Mouse (Mus musculus) MEL (cell line): ENCODE results near the gene Krt4. TPM values are rescaled to one million over a fixed set of nuclear protein-coding genes. Genes with fewer than 3 reads are reported as not detected.

Experiments
- DNase-seq: peaks from one replicate; pipeline ENCODE4 v3.0.0; 2011; ENCODE audit warnings: low read depth, low spot score
- H3K27ac ChIP-seq: 2 replicates; pipeline ENCODE4 v1.5.1; 2012; ENCODE audit warnings: low read depth, mild to moderate bottlenecking, control low read depth, low read length, moderate library complexity; ENCODE audit not compliant: control insufficient read depth
- H3K27me3 ChIP-seq, 2 experiments: fragments of 150-350 bp in 1 of 2; sonication (generic) in 1 of 2; 2 replicates each; pipeline ENCODE4 v1.6.1; 2012; ENCODE audit warnings: low read length in 2 of 2, mild to moderate bottlenecking in 2 of 2, improper control_type of control experiment in 1 of 2, moderate library complexity in 1 of 2; ENCODE audit not compliant: insufficient read depth in 2 of 2, control insufficient read depth in 1 of 2
- H3K36me3 ChIP-seq, 2 experiments: 2 replicates each; pipeline ENCODE4 v1.6.1; 2012 to 2014; ENCODE audit warnings: low read length in 2 of 2, improper control_type of control experiment in 1 of 2, inconsistent platforms in 1 of 2, mild to moderate bottlenecking in 1 of 2; ENCODE audit not compliant: insufficient read depth in 2 of 2, control insufficient read depth in 1 of 2
- H3K4me1 ChIP-seq, 2 experiments: fragments of 150-350 bp in 1 of 2; sonication (generic) in 1 of 2; 2 replicates each; pipeline ENCODE4 v1.6.1; 2012; ENCODE audit warnings: low read length in 2 of 2, improper control_type of control experiment in 1 of 2, mild to moderate bottlenecking in 1 of 2; ENCODE audit not compliant: insufficient read depth in 2 of 2, control insufficient read depth in 1 of 2
- H3K4me3 ChIP-seq, 2 experiments: fragments of 150-350 bp in 1 of 2; sonication (generic) in 1 of 2; 2 replicates each; pipeline ENCODE4 v1.5.1; 2012; ENCODE audit warnings: low read depth in 2 of 2, low read length in 2 of 2, mild to moderate bottlenecking in 2 of 2, moderate library complexity in 2 of 2, control low read depth in 1 of 2, improper control_type of control experiment in 1 of 2; ENCODE audit not compliant: control insufficient read depth in 1 of 2, insufficient read depth in 1 of 2
- H3K79me2 ChIP-seq: 2 replicates; pipeline ENCODE4 v1.6.1; 2012; ENCODE audit warnings: mild to moderate bottlenecking, low read length, moderate library complexity; ENCODE audit not compliant: control insufficient read depth, poor library complexity, insufficient read depth
- H3K9ac ChIP-seq: 2 replicates; pipeline ENCODE4 v1.6.1; 2012; ENCODE audit warnings: low read depth, mild to moderate bottlenecking, control low read depth, low read length, moderate library complexity; ENCODE audit not compliant: control insufficient read depth, poor library complexity, severe bottlenecking
- H3K9me3 ChIP-seq: fragments of 150-350 bp; sonication (generic); replicated peaks from 2 replicates; pipeline ENCODE4 v1.6.1; 2012; ENCODE audit warnings: mild to moderate bottlenecking, low read length, improper control_type of control experiment, moderate library complexity; ENCODE audit not compliant: insufficient read depth
- CHD1 ChIP-seq: IDR thresholded peaks from 2 replicates; pipeline ENCODE4 v1.6.1; 2012; ENCODE audit warnings: low read depth, mild to moderate bottlenecking, inconsistent platforms, low read length, improper control_type of control experiment
- CHD2 ChIP-seq: IDR thresholded peaks from 2 replicates; pipeline ENCODE4 v1.6.1; 2011; ENCODE audit warnings: low read length, improper control_type of control experiment
- CTCF ChIP-seq, 3 experiments: IDR thresholded peaks in 2 of 3; conservative IDR thresholded peaks in 1 of 3; 2 replicates each; pipeline ENCODE4 v1.5.1; 2011 to 2012; ENCODE audit warnings: low read length in 3 of 3, low read depth in 2 of 3, mild to moderate bottlenecking in 2 of 3, improper control_type of control experiment in 1 of 3, inconsistent platforms in 1 of 3, mixed read lengths in 1 of 3, moderate library complexity in 1 of 3; ENCODE audit not compliant: control insufficient read depth in 1 of 3, insufficient read depth in 1 of 3, poor library complexity in 1 of 3, severe bottlenecking in 1 of 3
- E2F4 ChIP-seq: IDR thresholded peaks from 2 replicates; pipeline ENCODE4 v1.6.1; 2011; ENCODE audit warnings: low read depth, low read length, improper control_type of control experiment, borderline replicate concordance
- ELF1 ChIP-seq: IDR thresholded peaks from 2 replicates; pipeline ENCODE4 v1.6.1; 2014; ENCODE audit warnings: low read depth, mild to moderate bottlenecking, inconsistent platforms, low read length, improper control_type of control experiment, moderate library complexity
- GABPA ChIP-seq: IDR thresholded peaks from 2 replicates; pipeline ENCODE4 v1.6.1; 2012; ENCODE audit warnings: low read depth, mild to moderate bottlenecking, inconsistent platforms, low read length, improper control_type of control experiment, moderate library complexity
- GATA1 ChIP-seq: IDR thresholded peaks from 2 replicates; pipeline ENCODE4 v1.6.1; 2011; ENCODE audit warnings: low read depth, low read length, improper control_type of control experiment
- MAFK ChIP-seq: IDR thresholded peaks from 2 replicates; pipeline ENCODE4 v1.6.1; 2011; ENCODE audit warnings: low read depth, mild to moderate bottlenecking, low read length, improper control_type of control experiment, borderline replicate concordance
- MAX ChIP-seq: IDR thresholded peaks from 2 replicates; pipeline ENCODE4 v1.6.1; 2011; ENCODE audit warnings: low read length, improper control_type of control experiment
- MEF2A ChIP-seq: IDR thresholded peaks from 2 replicates; pipeline ENCODE4 v1.6.1; 2014; ENCODE audit warnings: low read depth, mild to moderate bottlenecking, inconsistent platforms, low read length, improper control_type of control experiment; ENCODE audit not compliant: poor library complexity, insufficient replicate concordance, severe bottlenecking; ENCODE audit errors: extremely low read depth
- MXI1 ChIP-seq: IDR thresholded peaks from 2 replicates; pipeline ENCODE4 v1.6.1; 2011; ENCODE audit warnings: mild to moderate bottlenecking, low read depth, low read length, improper control_type of control experiment
- MYB ChIP-seq: IDR thresholded peaks from 2 replicates; pipeline ENCODE4 v1.6.1; 2011; ENCODE audit warnings: mild to moderate bottlenecking, low read depth, low read length, improper control_type of control experiment
- NRF1 ChIP-seq: IDR thresholded peaks from 2 replicates; pipeline ENCODE4 v1.6.1; 2014; ENCODE audit warnings: low read depth, mild to moderate bottlenecking, inconsistent platforms, low read length, improper control_type of control experiment, moderate library complexity; ENCODE audit not compliant: poor library complexity, insufficient read depth, severe bottlenecking
- POLR2AphosphoS2 ChIP-seq: IDR thresholded peaks from 2 replicates; pipeline ENCODE4 v1.6.1; 2011; ENCODE audit warnings: low read length, improper control_type of control experiment
- POLR2AphosphoS5 ChIP-seq: IDR thresholded peaks from 2 replicates; pipeline ENCODE4 v1.6.1; 2012; ENCODE audit warnings: low read depth, borderline replicate concordance, mild to moderate bottlenecking, inconsistent platforms, low read length, moderate library complexity, mixed read lengths
- SIN3A ChIP-seq: IDR thresholded peaks from 2 replicates; pipeline ENCODE4 v1.6.1; 2012; ENCODE audit warnings: low read length, improper control_type of control experiment, inconsistent platforms
- TAL1 ChIP-seq: IDR thresholded peaks from 2 replicates; pipeline ENCODE4 v1.6.1; 2012; ENCODE audit warnings: mild to moderate bottlenecking, inconsistent platforms, low read length, moderate library complexity, mixed read lengths
- TCF12 ChIP-seq: IDR thresholded peaks from 2 replicates; pipeline ENCODE4 v1.6.1; 2014; ENCODE audit warnings: low read depth, mild to moderate bottlenecking, inconsistent platforms, low read length, improper control_type of control experiment, moderate library complexity
- USF1 ChIP-seq: IDR thresholded peaks from 2 replicates; pipeline ENCODE4 v1.6.1; 2014; ENCODE audit warnings: low read depth, mild to moderate bottlenecking, inconsistent platforms, low read length, improper control_type of control experiment, moderate library complexity
- ZKSCAN1 ChIP-seq: IDR thresholded peaks from 2 replicates; pipeline ENCODE4 v1.6.1; 2012; ENCODE audit warnings: low read depth, mild to moderate bottlenecking, inconsistent platforms, low read length, improper control_type of control experiment, moderate library complexity
- ZMIZ1 ChIP-seq: IDR thresholded peaks from 2 replicates; pipeline ENCODE4 v1.6.1; 2012; ENCODE audit warnings: low read depth, mild to moderate bottlenecking, inconsistent platforms, low read length, improper control_type of control experiment, moderate library complexity
- ZNF384 ChIP-seq: IDR thresholded peaks from 2 replicates; pipeline ENCODE4 v1.6.1; 2012; ENCODE audit warnings: low read depth, mild to moderate bottlenecking, inconsistent platforms, low read length, improper control_type of control experiment
- polyA plus RNA-seq, 2 experiments: library from polyadenylated mRNA; stranded (reverse) in 1 of 2; unstranded in 1 of 2; fragments of >175 nt in 1 of 2; fragments of >200 nt in 1 of 2; gene quantifications; 2 replicates each; pipeline versions ENCODE4 v1.2.1 to v1.2.4; 2012; ENCODE audit warnings: low replicate concordance in 2 of 2, low read depth in 1 of 2; ENCODE audit not compliant: insufficient read length in 2 of 2, insufficient read depth in 1 of 2, missing spikeins in 1 of 2
- total RNA-seq: library from RNA; depleted of rRNA; stranded (reverse); fragments of 300-350 nt; gene quantifications from 2 replicates; pipeline ENCODE4 v1.2.3, GENCODE M21; 2012

Gene Krt4
- total and polyA plus RNA-seq, 3 experiments, result not detected

- Histone ChIP-seq H3K36me3 (no peaks in the 10 kb centered on the region), H3K27ac (no peak overlapping the region), H3K4me3 (no peak overlapping the region), H3K9me3 (no peaks in the 10 kb centered on the region), H3K79me2 (no peaks in the 10 kb centered on the region), H3K4me1 (no peaks in the 10 kb centered on the region), H3K27me3 (no peaks in the 10 kb centered on the region; a peak in 1 of 4 replicates), H3K9ac (no peak overlapping the region)
- DNase-seq, result no peak
- no peak for TF ChIP-seq POLR2AphosphoS2
- no peak for TF ChIP-seq TCF12
- no peak for TF ChIP-seq ZNF384
- no peak for TF ChIP-seq CHD1
- no peak for TF ChIP-seq POLR2AphosphoS5
- no peak for TF ChIP-seq MAFK
- no peak for TF ChIP-seq E2F4
- no peak for TF ChIP-seq GATA1
- no peak for TF ChIP-seq NRF1
- no peak for TF ChIP-seq MAX
These were observed 4.6 kb upstream of the Krt4 start for GRCm38 (mm10) chr15:101929087-101929486.

DNA sequence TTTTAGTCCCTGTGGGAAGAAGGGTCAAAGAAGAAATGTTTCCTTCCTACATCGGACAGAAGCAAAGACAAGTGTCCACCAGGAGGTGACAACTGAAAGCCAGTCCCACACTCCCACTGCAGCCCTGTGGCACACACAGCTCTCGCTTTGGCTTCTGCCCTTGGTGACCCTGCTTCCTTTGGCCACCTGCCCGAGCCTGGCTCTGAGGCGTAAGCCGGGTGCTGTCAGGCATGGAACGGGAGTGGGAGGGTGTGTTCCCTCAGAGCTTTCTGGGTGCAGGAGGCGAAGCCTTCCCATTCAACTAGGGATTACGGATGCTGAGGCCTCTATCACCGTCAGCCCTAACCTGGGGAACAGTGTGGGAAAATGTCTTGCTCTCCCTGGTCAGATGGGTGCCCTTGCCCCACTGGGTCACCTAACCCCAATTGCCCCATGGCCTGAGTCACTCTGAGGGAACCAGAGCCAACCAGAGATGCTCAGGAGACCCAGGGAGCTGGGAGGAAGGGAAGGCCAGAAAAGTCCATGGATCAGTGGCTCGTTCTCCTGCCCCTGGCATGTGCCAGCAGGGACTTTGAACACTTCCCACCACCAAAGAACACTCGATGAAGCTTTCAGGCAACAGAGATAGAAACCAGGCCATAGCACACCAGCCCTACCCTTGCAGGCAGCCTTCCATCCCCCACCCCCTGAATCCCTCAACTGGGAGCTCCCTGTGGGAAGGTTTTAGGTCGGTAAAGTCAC lies 3.0 kb upstream of the Krt4 start:
- Histone ChIP-seq H3K4me3 (no peak overlapping the region), H3K9ac (no peak overlapping the region), H3K27ac (no peak overlapping the region), H3K36me3 (no peaks in the 10 kb centered on the region), H3K9me3 (no peaks in the 10 kb centered on the region), H3K4me1 (no peaks in the 10 kb centered on the region), H3K79me2 (no peaks in the 10 kb centered on the region), H3K27me3 (no peaks in the 10 kb centered on the region; a peak in 1 of 4 replicates)
- DNase-seq, result no peak
- TF ChIP-seq MXI1 (no peak), ZMIZ1 (no peak), CHD1 (no peak), ELF1 (no peak), USF1 (no peak), SIN3A (no peak), MEF2A (no peak), CTCF (IDR thresholded peaks at IDR 0.05 in 2 of 3, conservative IDR thresholded peaks at IDR 0.05 in 1 of 3; ENCODE audit: control insufficient read depth in 1 of 3, insufficient read depth in 1 of 3, low read depth in 2 of 3, low read length in 3 of 3, poor library complexity in 1 of 3, severe bottlenecking in 1 of 3) (no peak), MYB (no peak), GABPA (no peak), CHD2 (no peak), TAL1 (no peak), ZKSCAN1 (no peak)
- TF ChIP-seq, all 39 proteins: peak for 0
